Mouse (Mus musculus) ovary, postnatal 36 days (tissue): ENCODE data around the gene Ssr3.
"Not testable (repeated sequence)": the region's sequence is repeated elsewhere in the genome, so short reads cannot be mapped to it uniquely, and the experiment has no call there.

ENCODE experiments used
- DNase-seq: peaks from one replicate; pipeline ENCODE4 v3.0.0; 2022; ENCODE audit warnings: low spot score, mixed read lengths

Gene Ssr3

DNA sequence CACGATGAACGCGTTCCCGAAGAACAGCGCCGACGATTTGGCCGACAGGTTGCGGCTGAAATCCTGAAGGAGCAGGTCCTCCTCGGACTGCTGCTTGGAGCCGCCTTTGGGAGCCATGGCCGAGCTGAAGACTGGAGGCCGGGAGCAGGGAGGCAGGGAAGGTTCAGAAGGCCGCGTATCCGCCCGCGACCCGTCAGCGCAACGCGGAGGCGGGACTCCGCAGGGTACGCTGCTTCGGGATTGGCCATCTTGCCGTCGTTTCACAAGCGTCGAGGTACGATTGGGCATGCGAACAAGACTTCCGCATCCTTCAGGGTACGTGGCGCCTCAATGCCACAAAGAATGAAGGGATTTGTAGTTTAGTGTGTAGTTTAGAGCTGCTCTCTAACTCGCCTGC lies at the start of gene Ssr3:
Gene Ssr3 (minus strand): TSS at position 203 of the 397 bp plus-strand sequence.
- peak; percentile 95 for DNase-seq

- peak; percentile 23 for DNase-seq
Measured at GRCm38 (mm10) chr3:65441586-65442111, 49.2 kb upstream of the Ssr3 start.

- DNase-seq: no peak
Measured at GRCm38 (mm10) chr3:65438511-65439228, 46.2 kb upstream of the Ssr3 start.

DNA sequence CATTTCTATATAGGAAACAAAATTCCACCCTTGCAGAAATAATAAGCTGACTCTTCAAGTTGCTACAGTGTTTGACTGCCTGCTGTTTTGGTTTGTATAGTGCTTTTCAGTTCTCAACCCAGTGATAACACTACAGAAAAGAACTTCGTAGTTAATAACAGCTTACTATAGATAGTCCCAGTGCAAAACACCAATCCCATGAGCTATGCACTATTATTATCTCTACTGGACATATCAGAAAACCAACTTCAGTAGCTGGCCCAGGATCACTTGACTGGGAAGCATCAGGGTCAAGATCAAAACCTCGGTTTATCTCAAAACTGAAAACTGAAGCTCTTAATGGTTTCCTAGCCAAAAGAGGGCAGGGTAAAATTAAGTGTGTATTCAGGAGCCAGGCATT lies 43.4 kb upstream of the Ssr3 start:
- DNase-seq: no peak

- DNase-seq: peak; percentile 20
Measured at GRCm38 (mm10) chr3:65435101-65435571, 42.7 kb upstream of the Ssr3 start.

- DNase-seq: no peak
Measured at GRCm38 (mm10) chr3:65432236-65432635, 39.8 kb upstream of the Ssr3 start.

DNA sequence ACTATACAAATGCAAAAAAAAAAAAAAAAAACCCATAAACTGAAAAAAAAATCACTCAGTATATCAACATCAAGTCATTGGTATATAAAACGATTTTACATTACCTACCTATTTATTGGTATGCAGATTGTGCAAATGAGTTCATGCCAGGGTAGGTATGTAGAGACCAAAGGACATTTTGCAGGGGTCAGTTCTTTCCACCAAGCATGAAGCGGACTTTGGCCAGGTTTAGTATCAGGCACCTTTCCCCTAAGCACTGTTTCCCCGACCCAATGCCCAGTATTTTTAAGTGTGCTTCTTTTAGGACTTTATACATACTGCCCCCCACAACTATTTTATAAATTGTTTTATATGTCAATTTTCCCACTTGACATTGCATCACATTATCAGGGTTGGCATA lies 27.3 kb upstream of the Ssr3 start:
- DNase-seq: no peak

DNA sequence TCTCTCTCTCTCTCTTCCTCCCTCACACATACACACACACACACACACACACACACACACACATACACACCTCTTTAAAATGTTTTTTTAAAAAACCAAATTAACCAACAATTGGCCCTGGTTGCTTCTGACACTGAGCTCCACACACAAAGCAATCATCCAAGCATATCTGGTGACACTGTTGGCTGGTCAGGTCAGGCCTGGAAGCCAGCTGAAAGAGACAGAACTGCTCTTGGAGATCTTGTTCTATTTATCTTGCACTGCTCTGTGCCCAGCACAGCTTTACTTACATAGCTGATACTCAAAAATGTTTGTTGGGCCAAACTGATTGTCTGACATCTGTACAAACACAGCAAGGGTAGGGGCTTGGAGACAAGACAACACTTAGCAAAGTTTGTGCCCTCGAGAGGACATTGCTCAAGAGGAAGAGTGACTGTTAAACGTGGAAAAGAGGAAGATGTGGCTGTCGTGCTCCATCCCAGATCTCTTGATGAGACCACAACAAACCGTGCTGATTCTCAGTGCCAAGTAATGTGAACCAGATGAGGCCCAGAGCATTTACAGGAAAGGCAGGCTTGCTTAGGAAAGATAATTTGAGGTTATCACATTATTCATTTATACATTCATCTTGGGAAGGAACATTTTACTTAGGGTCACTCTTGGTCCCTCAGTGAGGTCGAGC lies 25.6 kb upstream of the Ssr3 start:
- DNase-seq: no peak

GRCm38 (mm10) chr3:65416571-65416970 lies 24.1 kb upstream of the Ssr3 start:
- no peak for DNase-seq

GRCm38 (mm10) chr3:65407891-65408290 lies 15.5 kb upstream of the Ssr3 start:
- no peak for DNase-seq

DNA sequence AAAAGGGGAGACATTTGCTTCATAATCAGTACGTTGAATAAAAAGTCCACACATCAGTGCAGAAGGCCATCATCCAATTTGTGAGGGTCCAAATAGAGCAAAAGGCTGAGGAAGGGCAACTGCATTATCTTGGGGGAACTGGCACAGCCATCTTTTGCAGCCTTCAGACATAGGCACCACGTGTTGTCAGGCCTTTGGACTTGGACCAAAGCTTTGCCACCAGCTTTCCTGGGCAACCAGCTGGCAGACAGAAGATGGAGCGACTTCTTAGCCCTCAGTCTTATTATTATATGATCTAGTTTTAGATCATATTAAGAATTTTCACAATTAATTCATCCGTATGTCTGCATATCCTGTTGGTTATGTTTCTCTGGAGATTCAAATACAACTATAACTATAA lies 13.4 kb upstream of the Ssr3 start:
- DNase-seq: no peak

- no peak for DNase-seq
Measured at GRCm38 (mm10) chr3:65397566-65397965, 5.1 kb upstream of the Ssr3 start.

- DNase-seq: no peak
Measured at GRCm38 (mm10) chr3:65396835-65397504, 4.5 kb upstream of the Ssr3 start.

GRCm38 (mm10) chr3:65395111-65395510 lies 2.7 kb upstream of the Ssr3 start:
- DNase-seq: not testable (repeated sequence)

DNA sequence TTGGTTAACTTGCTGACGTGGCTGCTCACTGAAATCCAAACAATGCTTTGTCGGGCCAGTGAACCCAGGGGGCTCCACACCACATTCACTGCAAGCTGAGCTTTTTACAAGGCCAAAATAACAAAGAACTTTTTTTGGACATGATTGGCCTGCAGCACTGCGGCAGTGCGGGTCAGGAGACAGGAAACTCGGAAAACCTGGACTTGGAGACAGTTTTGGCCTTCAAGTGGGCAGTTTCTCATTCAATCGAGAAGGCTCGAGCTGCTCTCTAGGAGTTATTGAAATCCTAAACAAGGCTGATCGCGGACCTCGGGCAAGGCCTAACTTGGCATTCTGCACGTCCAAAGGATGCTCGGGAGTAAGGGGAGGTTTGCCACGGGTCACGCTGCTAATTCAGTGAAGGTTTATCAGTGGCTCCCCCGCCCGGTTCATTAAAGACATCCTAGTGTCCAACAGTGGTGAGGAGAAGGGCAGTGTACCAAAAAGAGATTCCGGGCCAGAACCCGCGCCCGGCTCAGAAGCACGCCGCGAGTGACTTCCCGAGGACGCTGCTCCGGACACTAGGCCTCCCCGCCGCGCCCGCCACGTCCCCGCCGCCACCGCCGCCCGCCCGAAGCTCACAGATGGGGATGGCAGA lies 521 bp downstream of the Ssr3 start:
- no peak for DNase-seq

DNA sequence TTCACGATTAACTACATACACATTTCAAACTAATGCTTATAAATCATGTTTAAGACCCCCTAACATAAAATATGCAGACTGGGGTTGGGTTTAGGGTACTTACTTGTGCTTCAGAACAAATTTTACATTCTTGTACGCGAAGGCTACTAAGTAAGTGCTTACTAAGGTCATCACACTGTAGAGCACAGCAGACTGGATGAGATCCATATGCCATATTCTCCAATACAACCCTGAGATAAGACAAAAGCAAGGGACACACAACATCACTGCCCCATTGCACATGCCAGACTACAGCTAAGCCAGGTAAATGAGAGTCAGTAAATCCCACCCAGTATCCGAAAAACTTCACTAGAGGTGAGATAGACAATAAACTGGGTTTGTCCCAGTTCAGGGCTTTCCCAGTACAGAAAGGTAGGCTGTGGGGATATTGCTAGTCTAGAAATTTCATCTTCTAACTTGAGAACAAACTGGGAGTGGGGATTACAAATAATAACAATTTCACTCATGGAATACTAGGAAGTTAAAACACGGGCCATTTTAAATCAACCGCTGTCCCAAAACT lies 1.1 kb downstream of the Ssr3 start:
- DNase-seq: no peak

- no peak for DNase-seq
Measured at GRCm38 (mm10) chr3:65385771-65386170, 6.7 kb downstream of the Ssr3 start.

DNA sequence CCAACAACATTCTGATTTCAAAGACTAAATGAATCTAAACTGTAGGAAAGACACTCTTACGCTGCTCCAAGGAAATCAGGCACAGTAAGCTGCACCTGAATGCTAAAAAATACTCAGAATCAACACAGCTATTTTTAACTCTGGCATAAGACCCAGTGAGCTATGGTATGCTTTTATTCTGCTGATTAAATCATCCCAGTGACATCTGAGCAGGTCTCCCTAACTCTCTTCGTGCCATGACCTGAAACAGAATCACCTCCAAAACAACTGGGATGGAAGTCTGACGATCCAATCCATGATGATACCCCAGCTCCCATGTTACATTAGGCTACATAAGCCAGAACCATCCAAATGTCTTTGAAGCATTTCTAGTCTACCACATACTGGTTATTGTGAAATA lies 8.0 kb downstream of the Ssr3 start:
- DNase-seq: no peak

GRCm38 (mm10) chr3:65381094-65381493 lies 11.3 kb downstream of the Ssr3 start:
- peak; percentile 57 for DNase-seq

- DNase-seq: peak; percentile 33
Measured at GRCm38 (mm10) chr3:65379884-65380539, 12.4 kb downstream of the Ssr3 start.

GRCm38 (mm10) chr3:65378724-65379123 lies 13.7 kb downstream of the Ssr3 start:
- DNase-seq: no peak
